Mouse (Mus musculus): ENCODE data around the gene Gng5. TPM values are rescaled to one million over a fixed set of nuclear protein-coding genes. Genes with fewer than 3 reads are reported as not detected.

Gng5 gene
- polyA plus RNA-seq (2012; fragmentation: generic; extraction: Trizol), result 342 TPM
- long read RNA-seq, experiment 1, transcript Gng5-201 (3 exons, 593 nt), result major isoform, 285 of 288 reads
- long read RNA-seq, experiment 1, partial matches to known transcripts, result 2 of 288 reads
- long read RNA-seq, experiment 1, other reads (novel, unspliced or antisense), result 1 of 288 reads
- long read RNA-seq, experiment 2, transcript Gng5-201 (3 exons, 593 nt), result major isoform, 39 of 40 reads
- long read RNA-seq, experiment 2, partial matches to known transcripts, result 0 of 40 reads
- long read RNA-seq, experiment 2, other reads (novel, unspliced or antisense), result 0 of 40 reads

GRCm38 (mm10) chr3:146499431-146500002 is at the start of gene Gng5, which contains the start of gene Spata1:
Gene Gng5 (plus strand): TSS chr3:146499807.
Gene Spata1 (minus strand): TSS chr3:146499753.
- peaks cover 44% of the 10 kb centered on the region for H3K79me3 ChIP-seq (ENCODE audit: low read depth)
- TF ChIP-seq CEBPB (IDR thresholded peaks at IDR 0.05; ENCODE audit: low read depth) (no peak), MAX (IDR thresholded peaks at IDR 0.05) (no peak)
- H3K27me3 ChIP-seq (ENCODE audit: control insufficient read depth, insufficient read depth, insufficient read length), result no peaks in the 10 kb centered on the region
- peak within 1 kb of the TSS; percentile 98 for H3ac ChIP-seq (ENCODE audit: control insufficient read depth, insufficient read length, low read depth)
- H3K4me3 ChIP-seq (ENCODE audit: insufficient read depth, poor library complexity, severe bottlenecking), result peak within 1 kb of the TSS; percentile 81
- peaks cover 21% of the 10 kb centered on the region for H3K36me3 ChIP-seq (ENCODE audit: control insufficient read depth, insufficient read depth)
- peaks cover 48% of the 10 kb centered on the region for H3K79me2 ChIP-seq (ENCODE audit: control insufficient read depth, insufficient read depth)

GRCm38 (mm10) chr3:146450371-146450841 is 49.2 kb upstream of the Gng5 start:
- no peaks in the 10 kb centered on the region for H3K36me3 ChIP-seq (ENCODE audit: control insufficient read depth, insufficient read depth)
- no peaks in the 10 kb centered on the region for H3K79me2 ChIP-seq (ENCODE audit: control insufficient read depth, insufficient read depth)

GRCm38 (mm10) chr3:146451375-146451774 is 48.2 kb upstream of the Gng5 start:
- Histone ChIP-seq H3K79me3 (ENCODE audit: low read depth) (no peaks in the 10 kb centered on the region), H3K79me2 (ENCODE audit: control insufficient read depth, insufficient read depth) (no peaks in the 10 kb centered on the region), H3K36me3 (ENCODE audit: control insufficient read depth, insufficient read depth) (no peaks in the 10 kb centered on the region), H3ac (ENCODE audit: control insufficient read depth, insufficient read length, low read depth) (no peak overlapping the region), H3K27me3 (ENCODE audit: control insufficient read depth, insufficient read depth, insufficient read length) (no peaks in the 10 kb centered on the region), H3K4me3 (ENCODE audit: insufficient read depth, poor library complexity, severe bottlenecking) (no peak overlapping the region)
- no peak for TF ChIP-seq MAX (IDR thresholded peaks at IDR 0.05)
- no peak for TF ChIP-seq CEBPB (IDR thresholded peaks at IDR 0.05; ENCODE audit: low read depth)
- no peak for TF ChIP-seq MYOD1 (IDR thresholded peaks at IDR 0.05; ENCODE audit: control insufficient read depth, insufficient read length, low read depth)

More at GRCm38 (mm10) chr3:146450371-146450841, 49.2 kb upstream of the Gng5 start:
- H3ac ChIP-seq (ENCODE audit: control insufficient read depth, insufficient read length, low read depth), result peak overlapping the region; percentile 68
- no peaks in the 10 kb centered on the region for H3K79me3 ChIP-seq (ENCODE audit: low read depth)
- H3K27me3 ChIP-seq (ENCODE audit: control insufficient read depth, insufficient read depth, insufficient read length), result no peaks in the 10 kb centered on the region
- TF ChIP-seq CEBPB (IDR thresholded peaks at IDR 0.05; ENCODE audit: low read depth) (peak; percentile 55), CTCF (IDR thresholded peaks at IDR 0.05; ENCODE audit: control insufficient read depth, insufficient read depth, insufficient read length) (no peak)
- peak overlapping the region; percentile 43 for H3K4me3 ChIP-seq (ENCODE audit: insufficient read depth, poor library complexity, severe bottlenecking)

GRCm38 (mm10) chr3:146462939-146463338 is 36.7 kb upstream of the Gng5 start:
- no peaks in the 10 kb centered on the region for H3K27me3 ChIP-seq (ENCODE audit: control insufficient read depth, insufficient read depth, insufficient read length)
- H3K79me3 ChIP-seq (ENCODE audit: low read depth), result no peaks in the 10 kb centered on the region
- TF ChIP-seq USF1 (IDR thresholded peaks at IDR 0.05; ENCODE audit: low read depth), result no peak
- no peak for TF ChIP-seq FOSL1 (IDR thresholded peaks at IDR 0.05; ENCODE audit: insufficient read depth, low read length, poor library complexity, severe bottlenecking)
- TF ChIP-seq MYOG (IDR thresholded peaks at IDR 0.05; ENCODE audit: control insufficient read depth, extremely low read depth, insufficient read length), result no peak
- no peak overlapping the region for H3ac ChIP-seq (ENCODE audit: control insufficient read depth, insufficient read length, low read depth)
- no peak overlapping the region for H3K4me3 ChIP-seq (ENCODE audit: insufficient read depth, poor library complexity, severe bottlenecking)
- no peaks in the 10 kb centered on the region for H3K79me2 ChIP-seq (ENCODE audit: control insufficient read depth, insufficient read depth)
- H3K36me3 ChIP-seq (ENCODE audit: control insufficient read depth, insufficient read depth), result no peaks in the 10 kb centered on the region

DNA sequence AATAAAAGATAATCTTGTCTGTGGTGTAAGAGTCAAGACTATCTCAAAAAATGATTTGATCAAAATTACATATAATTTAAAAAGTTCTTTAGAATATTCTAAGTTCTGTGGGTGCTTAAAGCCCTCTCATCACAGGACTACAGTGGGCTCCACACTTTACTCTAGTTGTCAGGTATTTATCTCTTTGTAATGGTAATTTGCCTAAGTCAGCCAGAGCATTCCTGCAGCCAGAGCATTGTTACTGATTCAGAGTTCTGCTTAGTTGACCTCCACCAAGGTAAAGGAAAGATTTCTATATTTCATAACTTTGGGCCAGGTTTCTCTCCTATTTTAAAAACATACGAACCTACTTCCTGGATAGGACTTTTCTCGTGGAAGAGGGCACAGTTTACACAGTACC is 30.4 kb upstream of the Gng5 start:
- no peaks in the 10 kb centered on the region for H3K79me2 ChIP-seq (ENCODE audit: control insufficient read depth, insufficient read depth)
- H3K27me3 ChIP-seq (ENCODE audit: control insufficient read depth, insufficient read depth, insufficient read length), result no peaks in the 10 kb centered on the region
- H3K4me3 ChIP-seq (ENCODE audit: insufficient read depth, poor library complexity, severe bottlenecking), result no peak overlapping the region
- no peaks in the 10 kb centered on the region for H3K79me3 ChIP-seq (ENCODE audit: low read depth)
- no peak for TF ChIP-seq MYOD1 (IDR thresholded peaks at IDR 0.05; ENCODE audit: control insufficient read depth, insufficient read length, low read depth)
- TF ChIP-seq CTCF (IDR thresholded peaks at IDR 0.05; ENCODE audit: control insufficient read depth, insufficient read depth, insufficient read length), result no peak
- H3ac ChIP-seq (ENCODE audit: control insufficient read depth, insufficient read length, low read depth), result no peak overlapping the region
- no peaks in the 10 kb centered on the region for H3K36me3 ChIP-seq (ENCODE audit: control insufficient read depth, insufficient read depth)

- no peak for TF ChIP-seq CEBPB (IDR thresholded peaks at IDR 0.05; ENCODE audit: low read depth)
- no peak for TF ChIP-seq CTCF (IDR thresholded peaks at IDR 0.05; ENCODE audit: control insufficient read depth, insufficient read depth, insufficient read length)
- TF ChIP-seq MYOD1 (IDR thresholded peaks at IDR 0.05; ENCODE audit: control insufficient read depth, insufficient read length, low read depth), result no peak
- no peak for TF ChIP-seq FOSL1 (IDR thresholded peaks at IDR 0.05; ENCODE audit: insufficient read depth, low read length, poor library complexity, severe bottlenecking)
- no peak for TF ChIP-seq USF1 (IDR thresholded peaks at IDR 0.05; ENCODE audit: low read depth)
- TF ChIP-seq MAX (IDR thresholded peaks at IDR 0.05), result no peak
- TF ChIP-seq MYOG (IDR thresholded peaks at IDR 0.05; ENCODE audit: control insufficient read depth, extremely low read depth, insufficient read length), result no peak
- H3K27me3 ChIP-seq (ENCODE audit: control insufficient read depth, insufficient read depth, insufficient read length), result no peaks in the 10 kb centered on the region
These were observed 26.9 kb upstream of the Gng5 start for GRCm38 (mm10) chr3:146472657-146473056.

More at GRCm38 (mm10) chr3:146472657-146473056, 26.9 kb upstream of the Gng5 start:
- H3K36me3 ChIP-seq (ENCODE audit: control insufficient read depth, insufficient read depth), result no peaks in the 10 kb centered on the region
- no peaks in the 10 kb centered on the region for H3K79me2 ChIP-seq (ENCODE audit: control insufficient read depth, insufficient read depth)
- H3K4me3 ChIP-seq (ENCODE audit: insufficient read depth, poor library complexity, severe bottlenecking), result no peak overlapping the region
- no peak overlapping the region for H3ac ChIP-seq (ENCODE audit: control insufficient read depth, insufficient read length, low read depth)
- H3K79me3 ChIP-seq (ENCODE audit: low read depth), result no peaks in the 10 kb centered on the region
